In genomic region chr5:98987634-98988033, GRCm38 (mm10) we compare ENCODE assay signal across 28 mouse cellular contexts. TPM values are rescaled to one million over a fixed set of nuclear protein-coding genes. Genes with fewer than 3 reads are reported as not detected.
DNase-seq lines count a peak whose midpoint lies in the region; ATAC-seq lines count a peak whose summit lies in the region.
"Had no signal": no experiment of that assay in that cellular context is flagged by ENCODE, and none has a peak within 500 bp of the region (broad histone marks: within the 10 kb centered on the region; RNA-seq: fewer than 3 reads in every experiment).

No protein-coding gene starts in this region.

- WGBS in midbrain, embryonic 11.5 days = 20% methylated on average over 1 of the region's 1 CpGs
- 63% methylated on average over 1 of the region's 1 CpGs for WGBS in midbrain, embryonic 10.5 days
- WGBS in forebrain, embryonic 11.5 days = 33% methylated on average over 1 of the region's 1 CpGs
- 6% methylated on average over 1 of the region's 1 CpGs for WGBS in forebrain, embryonic 16.5 days
- WGBS in midbrain, embryonic 15.5 days = 3% methylated on average over 1 of the region's 1 CpGs

- H3K4me3 ChIP-seq in midbrain, embryonic 11.5 days (ENCODE audit: low read depth, low read length) = no peak overlapping the region
- H3K4me3 ChIP-seq in midbrain, embryonic 10.5 days = no peak overlapping the region
- H3K4me3 ChIP-seq in forebrain, embryonic 11.5 days (ENCODE audit: low read depth, low read length) = no peak overlapping the region
- H3K4me3 ChIP-seq in forebrain, embryonic 16.5 days (replicated peaks; ENCODE audit: low read length) = no peak overlapping the region
- no peak overlapping the region for H3K4me3 ChIP-seq in midbrain, embryonic 15.5 days
- H3K4me3 ChIP-seq: erythroblast, embryonic 14.5 days; heart, embryonic 10.5 days; heart, embryonic 15.5 days; limb, embryonic 13.5 days; lung, embryonic 15.5 days; neural tube, embryonic 13.5 days had no signal

- peaks cover 12% of the 10 kb centered on the region for H3K4me1 ChIP-seq in midbrain, embryonic 11.5 days (ENCODE audit: control insufficient read depth, insufficient read depth, low read length)
- H3K4me1 ChIP-seq in midbrain, embryonic 10.5 days = peaks cover 36% of the 10 kb centered on the region
- peaks cover 8% of the 10 kb centered on the region; the same call in 1 of the 2 replicates for H3K4me1 ChIP-seq in forebrain, embryonic 11.5 days (replicated peaks; ENCODE audit: control insufficient read depth, insufficient read depth, low read length)
- peaks cover 26% of the 10 kb centered on the region for H3K4me1 ChIP-seq in forebrain, embryonic 16.5 days (replicated peaks; ENCODE audit: control insufficient read depth, insufficient read depth, low read length)
- peaks cover 24% of the 10 kb centered on the region for H3K4me1 ChIP-seq in midbrain, embryonic 15.5 days
- H3K4me1 ChIP-seq: heart, embryonic 15.5 days; lung, embryonic 15.5 days had no signal

- H3K27ac ChIP-seq in midbrain, embryonic 11.5 days (ENCODE audit: low read depth, low read length) = no peak overlapping the region
- no peak overlapping the region for H3K27ac ChIP-seq in midbrain, embryonic 10.5 days (replicated peaks)
- peak overlapping the region; percentile 66; the same call in 1 of the 2 replicates for H3K27ac ChIP-seq in forebrain, embryonic 11.5 days (ENCODE audit: low read depth, low read length)
- H3K27ac ChIP-seq in forebrain, embryonic 16.5 days (ENCODE audit: low read length) = no peak overlapping the region
- H3K27ac ChIP-seq in midbrain, embryonic 15.5 days = no peak overlapping the region
- H3K27ac ChIP-seq: heart, embryonic 10.5 days; heart, embryonic 15.5 days; limb, embryonic 13.5 days; lung, embryonic 15.5 days; neural tube, embryonic 13.5 days; stomach, postnatal 0 days had no signal

- peak; percentile 91 for ATAC-seq in midbrain, embryonic 11.5 days (ENCODE audit: low FRiP score)
- peak; percentile 86 for ATAC-seq in forebrain, embryonic 11.5 days (replicated peaks; ENCODE audit: low FRiP score)
- ATAC-seq in forebrain, embryonic 16.5 days = peak; percentile 87
- peak; percentile 74 for ATAC-seq in midbrain, embryonic 15.5 days (replicated peaks)
- ATAC-seq: CD4-positive, CD25-positive, alpha-beta regulatory T cell, adult 4 months had no signal

- H3K4me2 ChIP-seq in midbrain, embryonic 11.5 days = no peak overlapping the region
- H3K4me2 ChIP-seq in forebrain, embryonic 11.5 days (ENCODE audit: low read depth, low read length, severe bottlenecking) = no peak overlapping the region
- no peak overlapping the region for H3K4me2 ChIP-seq in forebrain, embryonic 16.5 days (ENCODE audit: low read length)
- no peak overlapping the region for H3K4me2 ChIP-seq in midbrain, embryonic 15.5 days
- H3K4me2 ChIP-seq: heart, embryonic 15.5 days; limb, embryonic 13.5 days; liver, embryonic 11.5 days; lung, embryonic 15.5 days; neural tube, embryonic 13.5 days had no signal

- no peaks in the 10 kb centered on the region for H3K36me3 ChIP-seq in midbrain, embryonic 11.5 days (ENCODE audit: control insufficient read depth, insufficient read depth, low read length)
- H3K36me3 ChIP-seq in midbrain, embryonic 10.5 days = no peaks in the 10 kb centered on the region
- H3K36me3 ChIP-seq in forebrain, embryonic 11.5 days (ENCODE audit: control insufficient read depth, insufficient read depth, low read length) = no peaks in the 10 kb centered on the region
- no peaks in the 10 kb centered on the region for H3K36me3 ChIP-seq in forebrain, embryonic 16.5 days (ENCODE audit: control insufficient read depth, insufficient read depth)
- H3K36me3 ChIP-seq in midbrain, embryonic 15.5 days (replicated peaks) = no peaks in the 10 kb centered on the region
- H3K36me3 ChIP-seq: heart, embryonic 10.5 days; heart, embryonic 15.5 days; limb, embryonic 13.5 days; lung, embryonic 15.5 days; neural tube, embryonic 13.5 days had no signal

- no peaks in the 10 kb centered on the region for H3K9me3 ChIP-seq in midbrain, embryonic 11.5 days (ENCODE audit: control insufficient read depth, low read length)
- H3K9me3 ChIP-seq in midbrain, embryonic 10.5 days (replicated peaks) = no peaks in the 10 kb centered on the region
- H3K9me3 ChIP-seq in forebrain, embryonic 11.5 days (ENCODE audit: control insufficient read depth, low read length) = no peaks in the 10 kb centered on the region
- H3K9me3 ChIP-seq in forebrain, embryonic 16.5 days (ENCODE audit: control insufficient read depth, low read length) = no peaks in the 10 kb centered on the region
- no peaks in the 10 kb centered on the region for H3K9me3 ChIP-seq in midbrain, embryonic 15.5 days
- H3K9me3 ChIP-seq: heart, embryonic 10.5 days; heart, embryonic 15.5 days; limb, embryonic 13.5 days; lung, embryonic 15.5 days; neural tube, embryonic 13.5 days had no signal

- H3K27me3 ChIP-seq in midbrain, embryonic 11.5 days (ENCODE audit: control insufficient read depth, insufficient read depth, low read length) = no peaks in the 10 kb centered on the region
- H3K27me3 ChIP-seq in midbrain, embryonic 10.5 days (ENCODE audit: low read depth, poor library complexity, severe bottlenecking) = no peaks in the 10 kb centered on the region
- H3K27me3 ChIP-seq in forebrain, embryonic 11.5 days (ENCODE audit: control insufficient read depth, insufficient read depth, low read length) = no peaks in the 10 kb centered on the region
- no peaks in the 10 kb centered on the region for H3K27me3 ChIP-seq in forebrain, embryonic 16.5 days (replicated peaks; ENCODE audit: control insufficient read depth, insufficient read depth, low read length)
- H3K27me3 ChIP-seq in midbrain, embryonic 15.5 days (replicated peaks) = no peaks in the 10 kb centered on the region
- H3K27me3 ChIP-seq: heart, embryonic 15.5 days; limb, embryonic 13.5 days; lung, embryonic 15.5 days; neural tube, embryonic 13.5 days had no signal

- no peak overlapping the region for H3K9ac ChIP-seq in midbrain, embryonic 11.5 days (ENCODE audit: low read length)
- no peak overlapping the region for H3K9ac ChIP-seq in forebrain, embryonic 11.5 days (ENCODE audit: low read length)
- no peak overlapping the region for H3K9ac ChIP-seq in forebrain, embryonic 16.5 days (replicated peaks; ENCODE audit: low read depth, low read length)
- H3K9ac ChIP-seq in midbrain, embryonic 15.5 days = no peak overlapping the region
- H3K9ac ChIP-seq: heart, embryonic 15.5 days; limb, embryonic 13.5 days; lung, embryonic 15.5 days; neural tube, embryonic 13.5 days had no signal

- no peak for DNase-seq in midbrain, embryonic 11.5 days (ENCODE audit: low spot score, missing footprints)
- no peak for DNase-seq in midbrain, embryonic 10.5 days (ENCODE audit: low spot score)
- no peak for DNase-seq in forebrain, embryonic 11.5 days (ENCODE audit: low spot score)
- no peak for DNase-seq in layer of hippocampus, adult 8-10 months (ENCODE audit: low spot score in 2 of 2)
- DNase-seq in embryo, embryonic 10.5 days (ENCODE audit: low spot score) = no peak
- DNase-seq in urinary bladder, adult 2 months (ENCODE audit: low spot score) = no peak
- DNase-seq: adrenal gland, postnatal 25 days; cerebellum, adult 8-10 months; cerebellum, postnatal 25 days; gastrocnemius, postnatal 14 days; kidney, adult 11 months; kidney, postnatal 14 days; right cerebral cortex, postnatal 4 days; thymus, adult 18-20 months; thymus, postnatal 36 days had no signal

RNA-seq across cellular contexts. Expression of gene Prkg2, which starts 49.5 kb away (rescaled TPM):
- polyA plus RNA-seq in midbrain, embryonic 11.5 days (2014; fragmentation: Nextera tagmentation; extraction: Ambion mirVana) = 2.0 and 2.3 TPM in 2 replicates
- 0.90 and 1.6 TPM in 2 replicates for polyA plus RNA-seq in midbrain, embryonic 10.5 days (2016; fragmentation: Nextera tagmentation; extraction: Ambion mirVana)
- polyA plus RNA-seq in forebrain, embryonic 11.5 days (2014; fragmentation: Nextera tagmentation; extraction: Ambion mirVana) = 3.5 and 4.1 TPM in 2 replicates
- polyA plus RNA-seq in forebrain, embryonic 16.5 days (2015; fragmentation: Nextera tagmentation; extraction: Ambion mirVana) = 0.90 and 1.3 TPM in 2 replicates
- polyA plus RNA-seq in midbrain, embryonic 15.5 days (2015; fragmentation: Nextera tagmentation; extraction: Ambion mirVana) = 1.7 and 2.7 TPM in 2 replicates
- total RNA-seq in layer of hippocampus, adult 8-10 months (2022) = 1 to 10 TPM; 3.5 to 7.2 (median 3.7) TPM
- polyA plus RNA-seq in urinary bladder, adult 2 months (2012; rRNA removed) = 0.38 and 0.40 TPM in 2 replicates
- total RNA-seq: granulocyte monocyte progenitor cell, adult 5-6 weeks; megakaryocyte progenitor cell, adult 5-6 weeks had no signal
- polyA plus RNA-seq: CD4-positive, CD25-positive, alpha-beta regulatory T cell, adult 4 months; erythroblast, embryonic 14.5 days had no signal
